Mouse (Mus musculus): Measurements from ENCODE around the gene Gm14137. TPM values are rescaled to one million over a fixed set of nuclear protein-coding genes. Genes with fewer than 3 reads are reported as not detected.

Gene Gm14137
- polyA plus RNA-seq, 1 experiment from 2014 or later = 0.44 TPM

Other genes with a start within 250 kb of the Gm14137 start
- 19.4 and 21.6 TPM in 2 replicates for gene Chst14, start 248.0 kb upstream of the Gm14137 start, polyA plus RNA-seq (2015; fragmentation: Nextera tagmentation; extraction: Ambion mirVana)
- 16.0 and 17.6 TPM in 2 replicates for gene Ccdc32, start 145.1 kb upstream of the Gm14137 start, polyA plus RNA-seq (2015; fragmentation: Nextera tagmentation; extraction: Ambion mirVana)
- gene Rpusd2, start 139.7 kb upstream of the Gm14137 start, polyA plus RNA-seq (2015; fragmentation: Nextera tagmentation; extraction: Ambion mirVana) = 4.1 and 4.6 TPM in 2 replicates
- 31.4 and 34.7 TPM in 2 replicates for gene Knl1, start 127.4 kb upstream of the Gm14137 start, polyA plus RNA-seq (2015; fragmentation: Nextera tagmentation; extraction: Ambion mirVana)
- gene Rad51, start 61.7 kb upstream of the Gm14137 start, polyA plus RNA-seq (2015; fragmentation: Nextera tagmentation; extraction: Ambion mirVana) = 30.7 and 31.1 TPM in 2 replicates
- 23.3 and 26.6 TPM in 2 replicates for gene Rmdn3, start 17.5 kb upstream of the Gm14137 start, polyA plus RNA-seq (2015; fragmentation: Nextera tagmentation; extraction: Ambion mirVana)
- 5.3 and 7.9 TPM in 2 replicates for gene Gchfr, start 6.7 kb upstream of the Gm14137 start, polyA plus RNA-seq (2015; fragmentation: Nextera tagmentation; extraction: Ambion mirVana)
- 29.5 and 35.0 TPM in 2 replicates for gene Zfyve19, start 34.1 kb downstream of the Gm14137 start, polyA plus RNA-seq (2015; fragmentation: Nextera tagmentation; extraction: Ambion mirVana)
- gene Dnajc17, start 34.3 kb downstream of the Gm14137 start, polyA plus RNA-seq (2015; fragmentation: Nextera tagmentation; extraction: Ambion mirVana) = 11.3 and 11.9 TPM in 2 replicates
- not detected in 2 replicates for gene Ppp1r14d, start 55.4 kb downstream of the Gm14137 start, polyA plus RNA-seq (2015; fragmentation: Nextera tagmentation; extraction: Ambion mirVana)
- 0.96 and 1.0 TPM in 2 replicates for gene Spint1, start 62.9 kb downstream of the Gm14137 start, polyA plus RNA-seq (2015; fragmentation: Nextera tagmentation; extraction: Ambion mirVana)
- 0.14 and 0.60 TPM in 2 replicates for gene Rhov, start 96.8 kb downstream of the Gm14137 start, polyA plus RNA-seq (2015; fragmentation: Nextera tagmentation; extraction: Ambion mirVana)
- gene Vps18, start 114.2 kb downstream of the Gm14137 start, polyA plus RNA-seq (2015; fragmentation: Nextera tagmentation; extraction: Ambion mirVana) = 11.9 and 13.1 TPM in 2 replicates
- gene Dll4, start 151.3 kb downstream of the Gm14137 start, polyA plus RNA-seq (2015; fragmentation: Nextera tagmentation; extraction: Ambion mirVana) = 7.7 and 8.7 TPM in 2 replicates
- gene Chac1, start 176.7 kb downstream of the Gm14137 start, polyA plus RNA-seq (2015; fragmentation: Nextera tagmentation; extraction: Ambion mirVana) = 0.35 and 0.78 TPM in 2 replicates

All from heart, embryonic 13.5 days (tissue).